Mouse (Mus musculus): Measurements from ENCODE around the gene Sfxn5.

DNA sequence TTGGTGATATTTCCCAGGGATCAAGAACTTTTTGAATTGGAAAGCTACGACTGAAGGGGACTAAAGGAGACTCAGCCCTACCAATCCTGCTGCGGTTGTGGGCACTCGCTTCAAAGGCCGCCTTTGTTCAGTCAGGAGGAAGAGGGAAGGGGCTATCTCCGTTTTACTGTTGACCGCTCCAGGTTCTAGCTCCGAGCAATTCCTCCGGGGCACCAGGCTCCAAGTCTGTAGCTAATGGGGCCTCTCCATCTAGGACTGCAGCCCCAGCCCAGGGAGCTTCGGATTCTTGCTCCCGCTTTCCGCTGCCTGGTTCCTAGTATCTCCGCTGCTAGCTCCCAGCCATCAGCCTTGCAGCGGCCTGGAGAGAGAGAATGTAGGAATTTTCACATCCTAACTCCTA is 142.6 kb downstream of the Sfxn5 start:
- TF ChIP-seq POLR2A (IDR thresholded peaks at IDR 0.05; ENCODE audit: insufficient read depth, low read depth, low read length) (no peak), EP300 (IDR thresholded peaks at IDR 0.05; ENCODE audit: insufficient read depth, low read depth, low read length) (no peak)

Data from heart, adult 2 months (tissue).